Mouse (Mus musculus): ENCODE results near the gene Reps1. TPM values are rescaled to one million over a fixed set of nuclear protein-coding genes. Genes with fewer than 3 reads are reported as not detected.

The Reps1 gene
- total RNA-seq, 1 experiment from 2014 or later, result 47.9 TPM

- ATAC-seq (replicated peaks; ENCODE audit: insufficient number of reproducible peaks, low FRiP score, low TSS enrichment, poor library complexity, severe bottlenecking), result no peak
Observed at GRCm38 (mm10) chr10:18059807-18060206, 4.1 kb downstream of the Reps1 start.

DNA sequence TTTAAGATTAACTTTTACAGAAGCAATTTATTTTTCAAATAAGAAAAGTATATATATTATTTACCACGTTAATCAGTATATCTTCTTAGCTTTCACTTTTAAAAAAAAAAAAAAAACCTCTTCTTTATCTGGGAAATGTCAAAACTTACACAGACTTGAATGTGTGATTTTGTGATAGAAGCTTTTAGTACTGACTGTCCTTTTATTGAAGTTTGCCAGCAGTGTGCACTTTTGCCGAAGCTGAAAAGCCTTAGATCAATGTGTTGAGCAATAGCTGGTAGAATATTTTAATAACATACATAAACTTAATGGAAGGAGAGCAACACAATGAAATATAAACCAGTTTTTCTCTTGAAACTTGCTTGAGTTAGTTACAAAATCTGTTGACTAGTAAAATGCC, 5.1 kb downstream of the Reps1 start:
- no peak for ATAC-seq (replicated peaks; ENCODE audit: insufficient number of reproducible peaks, low FRiP score, low TSS enrichment, poor library complexity, severe bottlenecking)

DNA sequence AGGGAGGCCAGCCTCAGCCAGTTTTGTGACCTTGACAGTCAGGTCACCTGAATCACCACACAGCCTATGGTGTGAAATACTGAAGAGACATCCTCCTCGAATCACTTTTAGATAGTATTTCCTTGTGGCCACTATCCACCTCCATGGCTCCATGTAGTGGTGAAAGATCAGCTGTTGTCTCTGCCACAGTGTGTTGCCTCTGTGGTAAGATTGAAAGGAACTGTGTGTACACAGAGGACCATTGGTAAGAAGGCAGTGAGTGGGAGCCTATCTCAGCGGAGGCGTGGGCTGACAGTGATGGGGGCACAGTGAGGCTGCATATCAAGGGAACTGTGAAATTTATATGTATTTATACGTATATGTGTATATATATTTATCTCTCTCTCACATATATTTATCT, 5.9 kb downstream of the Reps1 start:
- no peak for ATAC-seq (replicated peaks; ENCODE audit: insufficient number of reproducible peaks, low FRiP score, low TSS enrichment, poor library complexity, severe bottlenecking)

DNA sequence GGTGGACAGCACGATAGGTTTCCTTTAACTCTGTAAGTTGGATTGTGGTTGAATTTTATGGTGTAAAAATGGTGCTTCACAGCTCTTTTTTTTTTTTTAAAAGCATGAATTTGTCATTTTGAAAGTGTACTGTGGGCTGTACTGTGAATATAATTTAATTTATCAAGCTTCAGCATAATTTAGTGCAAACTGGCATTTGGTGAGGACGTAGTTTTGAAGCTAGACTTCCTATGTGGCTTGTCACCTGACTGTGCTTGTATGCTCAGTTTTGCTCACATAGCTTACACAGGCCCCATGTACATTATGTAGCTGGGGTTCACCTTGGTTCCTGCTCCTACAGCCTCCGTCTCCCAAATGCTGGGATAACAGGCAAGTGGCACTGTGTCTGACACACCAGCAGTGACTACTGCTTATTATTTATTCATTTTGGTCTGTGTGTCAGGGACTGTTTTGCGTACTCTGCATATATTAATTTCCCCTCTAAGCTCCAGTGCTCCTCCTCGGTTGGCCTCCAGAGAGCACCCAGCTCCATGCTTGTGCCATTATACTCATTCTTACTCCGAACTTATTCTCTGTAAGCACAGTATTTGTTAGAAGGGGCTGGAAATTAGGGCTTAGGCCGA, 9.1 kb downstream of the Reps1 start:
- ATAC-seq (replicated peaks; ENCODE audit: insufficient number of reproducible peaks, low FRiP score, low TSS enrichment, poor library complexity, severe bottlenecking), result no peak

DNA sequence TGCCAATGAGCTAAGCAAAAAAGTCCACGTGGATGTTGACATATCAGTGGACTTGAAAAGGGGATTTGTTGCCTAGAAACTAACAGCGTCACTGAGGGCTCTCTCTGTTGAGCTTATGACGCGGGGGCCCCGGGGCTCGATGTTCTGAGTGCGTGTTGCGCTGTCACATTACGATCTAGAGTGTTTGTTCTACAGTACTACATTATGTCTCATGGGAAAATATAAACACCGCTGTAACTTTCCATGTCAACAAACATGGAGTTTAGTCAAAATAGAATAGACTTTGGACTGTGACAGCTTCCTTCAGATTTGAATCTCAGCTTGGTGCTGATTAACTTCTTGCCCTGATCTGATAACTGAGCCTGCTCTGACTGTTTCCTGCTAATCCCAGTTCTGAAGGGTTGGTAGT, 10.4 kb downstream of the Reps1 start:
- ATAC-seq (replicated peaks; ENCODE audit: insufficient number of reproducible peaks, low FRiP score, low TSS enrichment, poor library complexity, severe bottlenecking), result no peak

DNA sequence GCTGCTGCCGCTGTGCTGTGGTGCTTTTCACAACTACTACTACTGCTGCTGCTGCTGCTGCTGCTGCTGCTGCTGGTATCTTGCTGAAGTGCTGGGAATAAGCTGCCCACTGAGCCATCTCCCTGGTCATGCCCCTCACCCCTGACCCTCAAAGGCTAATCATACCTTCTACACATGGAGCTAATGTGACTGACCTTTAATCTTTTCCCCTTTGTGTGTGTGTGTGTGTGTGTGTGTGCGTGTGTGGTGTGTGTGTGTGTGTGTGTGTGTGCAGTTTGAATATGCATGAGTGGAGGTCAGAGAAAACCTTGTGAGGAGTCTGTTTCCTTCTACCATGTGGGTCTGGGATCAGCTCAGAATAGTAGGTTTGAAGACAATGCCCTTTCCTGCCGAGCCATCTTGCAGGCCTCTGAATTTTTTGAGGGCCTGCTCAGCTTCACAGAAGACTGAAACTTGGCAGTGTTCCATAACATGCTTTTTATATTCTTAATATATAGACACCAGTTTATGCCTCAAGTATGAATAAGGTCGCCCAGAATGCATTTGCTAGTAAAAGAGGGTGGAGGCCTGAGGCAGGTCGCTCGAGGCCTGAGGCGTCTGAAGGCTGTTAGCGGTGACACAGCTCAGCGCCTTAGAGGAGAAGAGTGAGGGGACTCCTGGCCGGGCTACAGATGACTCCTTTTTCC, 12.2 kb downstream of the Reps1 start:
- ATAC-seq (replicated peaks; ENCODE audit: insufficient number of reproducible peaks, low FRiP score, low TSS enrichment, poor library complexity, severe bottlenecking), result no peak

- no peak for ATAC-seq (replicated peaks; ENCODE audit: insufficient number of reproducible peaks, low FRiP score, low TSS enrichment, poor library complexity, severe bottlenecking)
Observed at GRCm38 (mm10) chr10:18068880-18069279, 13.2 kb downstream of the Reps1 start.

GRCm38 (mm10) chr10:18069576-18069975, 13.9 kb downstream of the Reps1 start:
- no peak for ATAC-seq (replicated peaks; ENCODE audit: insufficient number of reproducible peaks, low FRiP score, low TSS enrichment, poor library complexity, severe bottlenecking)

- ATAC-seq (replicated peaks; ENCODE audit: insufficient number of reproducible peaks, low FRiP score, low TSS enrichment, poor library complexity, severe bottlenecking), result no peak
Observed at GRCm38 (mm10) chr10:18070144-18070543, 14.5 kb downstream of the Reps1 start.

DNA sequence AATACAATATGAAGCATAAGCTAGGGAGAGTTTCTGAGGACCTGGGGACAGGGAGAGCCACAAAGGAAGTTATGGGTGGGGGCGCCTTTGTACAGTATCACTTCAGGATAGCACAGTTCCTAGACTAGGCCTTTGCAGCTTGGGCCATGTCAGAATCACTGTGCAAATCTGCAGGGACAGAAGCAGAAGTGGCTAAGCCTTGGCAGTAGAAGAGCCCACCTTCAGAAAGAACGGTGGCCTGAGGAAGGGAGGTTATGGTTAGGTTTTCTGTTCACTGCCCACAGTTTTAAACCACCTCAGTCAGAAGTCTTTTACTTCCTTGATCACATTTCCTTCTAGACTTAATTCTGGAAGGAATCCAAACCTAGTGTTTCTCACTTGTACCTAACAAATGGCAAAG, 15.0 kb downstream of the Reps1 start:
- ATAC-seq (replicated peaks; ENCODE audit: insufficient number of reproducible peaks, low FRiP score, low TSS enrichment, poor library complexity, severe bottlenecking), result no peak

DNA sequence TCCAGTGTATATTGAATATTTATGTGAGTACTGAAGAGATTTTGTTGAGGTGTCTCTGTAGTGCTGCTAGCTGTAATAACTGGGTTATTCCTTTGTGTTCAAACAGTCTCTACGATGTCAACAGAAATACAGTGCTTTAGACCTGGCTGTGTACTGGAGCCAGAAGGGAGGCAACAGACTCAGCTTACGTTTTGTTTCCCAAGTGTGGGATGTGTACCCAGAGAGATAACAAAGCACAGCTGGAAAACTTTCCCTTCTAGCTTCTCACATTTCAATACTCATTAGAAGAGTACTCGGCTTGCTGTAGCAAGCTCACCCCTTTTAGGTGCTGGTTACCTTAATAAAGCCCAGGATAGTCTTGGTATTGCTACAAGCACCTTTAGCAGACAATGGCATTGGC, 17.2 kb downstream of the Reps1 start:
- no peak for ATAC-seq (replicated peaks; ENCODE audit: insufficient number of reproducible peaks, low FRiP score, low TSS enrichment, poor library complexity, severe bottlenecking)

DNA sequence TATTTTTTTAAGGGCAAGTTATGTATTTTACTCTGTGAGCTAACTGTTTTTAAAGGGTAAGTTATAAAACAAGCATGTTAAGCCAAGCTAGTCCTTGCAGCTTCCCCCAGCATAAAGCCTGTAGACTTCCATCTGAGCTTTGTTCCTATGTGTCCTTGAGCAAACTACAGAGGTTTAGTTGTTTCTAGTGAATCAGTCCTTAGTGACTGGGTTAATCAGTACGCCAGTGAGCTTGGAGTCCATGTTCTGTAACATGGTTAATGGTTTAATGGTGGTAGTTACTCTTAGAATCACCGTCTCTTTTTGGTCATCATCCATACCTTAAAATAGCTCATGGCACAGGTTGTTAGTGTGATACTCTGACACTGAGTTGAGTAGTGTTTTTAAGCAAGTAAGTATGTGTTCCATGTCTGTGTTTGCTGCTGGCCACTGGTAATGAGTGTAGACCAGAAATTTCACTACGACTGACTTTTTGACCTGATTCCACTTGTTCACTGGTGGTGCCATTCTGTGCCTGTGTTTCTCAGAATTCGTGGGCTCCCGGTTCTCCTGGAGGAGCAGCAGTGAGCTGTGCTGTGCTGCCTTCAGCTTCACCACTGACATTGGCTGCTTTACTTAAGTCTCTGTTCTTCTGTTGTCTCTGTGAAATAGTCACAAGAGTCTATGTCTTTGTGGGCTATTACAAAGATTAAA, 18.9 kb downstream of the Reps1 start:
- ATAC-seq (replicated peaks; ENCODE audit: insufficient number of reproducible peaks, low FRiP score, low TSS enrichment, poor library complexity, severe bottlenecking), result no peak

DNA sequence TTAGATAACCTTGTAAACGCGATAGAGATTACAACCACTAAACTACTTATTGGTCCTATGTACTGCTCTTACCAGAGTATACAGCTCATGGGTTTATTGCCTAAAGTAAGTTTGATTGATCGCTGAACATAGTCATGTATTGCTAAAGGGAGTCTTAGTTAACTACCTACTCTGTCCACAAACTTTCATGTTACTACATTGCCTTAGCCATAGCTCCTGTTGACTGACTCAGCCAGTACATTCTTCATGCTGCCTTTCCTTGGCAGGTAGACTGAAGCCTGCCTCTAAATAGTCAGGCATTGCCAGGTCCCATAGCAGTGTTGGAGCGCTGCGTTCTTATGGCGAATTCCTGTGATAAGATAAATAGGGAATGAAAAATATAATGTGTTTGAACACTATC, 20.2 kb downstream of the Reps1 start:
- ATAC-seq (replicated peaks; ENCODE audit: insufficient number of reproducible peaks, low FRiP score, low TSS enrichment, poor library complexity, severe bottlenecking), result no peak

DNA sequence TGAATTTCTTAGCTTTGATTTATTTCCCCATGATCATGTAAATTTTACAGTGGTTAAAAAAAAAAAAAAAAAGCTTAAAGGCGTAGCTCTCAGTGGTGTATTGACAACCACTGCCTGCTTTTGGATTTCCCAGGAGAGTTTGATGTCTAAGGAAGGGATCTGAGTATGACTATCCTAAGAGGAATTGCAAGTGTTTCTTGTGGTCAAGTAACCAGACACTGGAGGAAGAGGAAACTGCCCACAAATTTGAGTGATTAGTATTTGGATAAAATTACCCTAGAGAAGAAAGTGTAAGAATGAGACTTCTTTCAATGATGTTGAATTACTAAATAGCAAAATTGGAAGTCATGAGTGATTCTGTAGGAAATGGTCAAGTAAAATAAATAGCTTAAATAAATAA, 25.9 kb downstream of the Reps1 start:
- ATAC-seq (replicated peaks; ENCODE audit: insufficient number of reproducible peaks, low FRiP score, low TSS enrichment, poor library complexity, severe bottlenecking), result no peak

DNA sequence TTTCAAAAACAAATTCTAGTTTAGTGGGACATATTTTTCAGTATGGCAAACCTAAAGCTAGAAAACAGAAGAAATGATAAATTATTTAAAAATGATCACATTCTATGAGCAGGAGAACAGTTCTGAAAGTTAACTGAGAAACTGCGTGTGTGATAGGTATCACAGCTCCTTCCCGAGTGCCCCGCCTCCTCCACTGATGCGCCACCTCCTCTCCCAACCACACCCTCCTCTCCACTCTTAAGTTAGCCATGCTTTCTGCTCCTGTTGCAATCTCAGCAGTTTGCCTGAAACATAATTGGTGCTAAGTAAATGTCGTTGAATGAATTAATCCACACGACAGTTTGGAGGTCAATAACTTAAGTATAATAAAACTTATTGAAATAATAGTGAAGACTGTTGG, 27.1 kb downstream of the Reps1 start:
- ATAC-seq (replicated peaks; ENCODE audit: insufficient number of reproducible peaks, low FRiP score, low TSS enrichment, poor library complexity, severe bottlenecking), result no peak

DNA sequence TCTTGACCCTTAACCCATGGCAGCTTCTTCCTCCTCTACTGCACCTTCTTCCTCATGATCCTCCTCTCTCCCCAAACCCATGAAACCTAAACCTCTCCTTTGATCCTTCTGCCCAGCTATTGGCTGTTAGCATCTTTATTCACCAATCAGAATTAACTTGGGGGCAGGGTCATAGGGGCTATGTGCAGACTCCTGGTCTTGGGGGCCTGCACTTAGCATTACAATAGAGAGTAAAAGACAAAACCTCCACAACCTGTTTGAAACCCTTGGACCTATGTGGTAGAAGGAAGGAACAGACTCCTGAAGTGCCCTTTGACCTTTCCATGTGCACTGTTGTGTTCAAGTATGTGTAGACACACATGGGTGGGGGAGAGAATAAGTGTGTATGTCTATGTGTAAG, 35.0 kb downstream of the Reps1 start:
- no peak for ATAC-seq (replicated peaks; ENCODE audit: insufficient number of reproducible peaks, low FRiP score, low TSS enrichment, poor library complexity, severe bottlenecking)

DNA sequence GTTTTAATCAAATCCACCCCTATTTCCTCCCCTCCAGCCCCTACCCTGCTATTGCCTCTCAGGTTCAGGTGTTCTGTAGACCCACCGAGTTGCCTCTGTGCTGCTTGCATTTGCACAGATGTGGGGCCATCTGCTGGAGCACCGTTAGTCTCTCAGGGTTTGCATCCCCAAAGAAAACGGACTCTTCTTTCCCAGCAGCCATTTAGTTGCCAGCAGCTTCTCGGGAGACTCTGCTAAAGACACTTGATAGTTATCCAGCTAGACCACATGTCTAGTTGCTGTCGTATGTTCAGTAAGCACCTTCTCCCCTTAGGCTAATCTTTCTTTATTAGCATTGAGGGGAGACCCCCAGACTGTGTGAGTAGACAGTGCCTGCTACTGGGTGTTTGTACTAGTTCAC, 46.5 kb downstream of the Reps1 start:
- ATAC-seq (replicated peaks; ENCODE audit: insufficient number of reproducible peaks, low FRiP score, low TSS enrichment, poor library complexity, severe bottlenecking), result no peak

- no peak for ATAC-seq (replicated peaks; ENCODE audit: insufficient number of reproducible peaks, low FRiP score, low TSS enrichment, poor library complexity, severe bottlenecking)
Observed at GRCm38 (mm10) chr10:18107471-18107870, 51.8 kb downstream of the Reps1 start.

DNA sequence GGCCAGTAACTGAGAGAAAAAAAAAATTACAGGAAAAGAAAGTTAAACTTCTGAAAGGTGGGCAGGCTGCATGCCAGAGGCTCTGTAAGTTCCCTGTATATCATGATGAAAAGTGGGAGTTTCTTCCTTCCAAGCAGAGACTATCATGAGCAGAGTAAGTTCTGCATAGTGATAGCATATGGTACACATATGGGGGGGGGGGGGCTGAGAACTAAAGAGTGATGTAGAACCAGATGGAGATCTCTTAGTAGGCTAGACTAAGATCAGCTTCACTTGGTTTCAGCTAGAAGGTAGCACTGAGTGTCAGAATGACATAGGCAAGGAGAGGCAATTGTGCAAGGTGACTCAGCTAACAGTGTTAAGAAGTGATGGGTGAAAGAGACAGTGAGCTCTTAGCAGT, 55.3 kb downstream of the Reps1 start:
- ATAC-seq (replicated peaks; ENCODE audit: insufficient number of reproducible peaks, low FRiP score, low TSS enrichment, poor library complexity, severe bottlenecking), result no peak

GRCm38 (mm10) chr10:18113473-18114093, 57.9 kb downstream of the Reps1 start:
- no peak for ATAC-seq (replicated peaks; ENCODE audit: insufficient number of reproducible peaks, low FRiP score, low TSS enrichment, poor library complexity, severe bottlenecking)

Measured in monocyte, adult 5-6 weeks (primary cell).